Mouse (Mus musculus) gastrocnemius, adult 8-10 months (tissue): ENCODE data around the gene Nsmce1. TPM values are rescaled to one million over a fixed set of nuclear protein-coding genes. Genes with fewer than 3 reads are reported as not detected.

Experiments used
- DNase-seq, 2 experiments: peaks; one replicate each; pipeline ENCODE4 v3.0.0; 2022; ENCODE audit warnings: low spot score in 2 of 2
- total RNA-seq, 4 experiments: library from RNA; stranded (reverse); gene quantifications; 2 replicates each; pipeline ENCODE4 v1.2.4; 2022

Nsmce1 gene
- total RNA-seq, 4 experiments from 2014 or later: 10.0 to 10.9 (median 10.3) TPM

- DNase-seq: no peak
Measured at GRCm38 (mm10) chr7:125491760-125492159, 364 bp upstream of the Nsmce1 start.

- no peak for DNase-seq
Measured at GRCm38 (mm10) chr7:125489636-125490035, 1.8 kb downstream of the Nsmce1 start.

GRCm38 (mm10) chr7:125488706-125489105 is 2.7 kb downstream of the Nsmce1 start:
- DNase-seq: no peak

GRCm38 (mm10) chr7:125487126-125487525 is 4.3 kb downstream of the Nsmce1 start:
- DNase-seq: no peak

- DNase-seq: no peak
Measured at GRCm38 (mm10) chr7:125486121-125486630, 5.2 kb downstream of the Nsmce1 start.

GRCm38 (mm10) chr7:125484791-125485190 is 6.6 kb downstream of the Nsmce1 start:
- no peak for DNase-seq

- DNase-seq: no peak
Measured at GRCm38 (mm10) chr7:125482886-125483285, 8.5 kb downstream of the Nsmce1 start.

GRCm38 (mm10) chr7:125482339-125482738 is 9.1 kb downstream of the Nsmce1 start:
- no peak for DNase-seq

- no peak for DNase-seq
Measured at GRCm38 (mm10) chr7:125480518-125480917, 10.9 kb downstream of the Nsmce1 start.

GRCm38 (mm10) chr7:125478391-125478984 is 12.9 kb downstream of the Nsmce1 start:
- peak in 1 of 2 experiments; percentile 23 for DNase-seq

GRCm38 (mm10) chr7:125475601-125476251 is 15.7 kb downstream of the Nsmce1 start:
- no peak for DNase-seq

GRCm38 (mm10) chr7:125474535-125474934 is 16.9 kb downstream of the Nsmce1 start:
- no peak for DNase-seq

GRCm38 (mm10) chr7:125471991-125472741 is 19.2 kb downstream of the Nsmce1 start:
- DNase-seq: peak; percentile 46 to 58

- no peak for DNase-seq
Measured at GRCm38 (mm10) chr7:125470901-125471300, 20.5 kb downstream of the Nsmce1 start.

GRCm38 (mm10) chr7:125469937-125470336 is 21.5 kb downstream of the Nsmce1 start:
- peak; percentile 33 to 41 for DNase-seq

- DNase-seq: no peak
Measured at GRCm38 (mm10) chr7:125462200-125462599, 29.2 kb downstream of the Nsmce1 start.

GRCm38 (mm10) chr7:125453671-125454070 is 37.7 kb downstream of the Nsmce1 start:
- DNase-seq: no peak

GRCm38 (mm10) chr7:125451078-125451477 is 40.3 kb downstream of the Nsmce1 start:
- no peak for DNase-seq

- DNase-seq: no peak
Measured at GRCm38 (mm10) chr7:125450678-125451077, 40.7 kb downstream of the Nsmce1 start.

- DNase-seq: peak; percentile 89 to 93
Measured at GRCm38 (mm10) chr7:125444464-125445401, 46.7 kb downstream of the Nsmce1 start, which contains the start of gene Kdm8. TSS of gene Kdm8 (plus strand) at chr7:125444676.

- no peak for DNase-seq
Measured at GRCm38 (mm10) chr7:125444076-125444463, 47.3 kb downstream of the Nsmce1 start.
